Mouse (Mus musculus) layer of hippocampus, postnatal 25 days (tissue): Measurements from ENCODE around the gene Tmem141. TPM values are rescaled to one million over a fixed set of nuclear protein-coding genes. Genes with fewer than 3 reads are reported as not detected.

Experiments
- DNase-seq, 2 experiments: peaks; one replicate each; pipeline ENCODE4 v3.0.0; 2022; ENCODE audit warnings: mixed read lengths in 2 of 2, low spot score in 1 of 2; ENCODE audit errors: extremely low spot score in 1 of 2
- total RNA-seq, 2 experiments: library from RNA; stranded (reverse); gene quantifications; 2 replicates each; pipeline ENCODE4 v1.2.3; 2021

The Tmem141 gene
- total RNA-seq, 2 experiments from 2014 or later = 21.3 to 24.7 TPM

DNA sequence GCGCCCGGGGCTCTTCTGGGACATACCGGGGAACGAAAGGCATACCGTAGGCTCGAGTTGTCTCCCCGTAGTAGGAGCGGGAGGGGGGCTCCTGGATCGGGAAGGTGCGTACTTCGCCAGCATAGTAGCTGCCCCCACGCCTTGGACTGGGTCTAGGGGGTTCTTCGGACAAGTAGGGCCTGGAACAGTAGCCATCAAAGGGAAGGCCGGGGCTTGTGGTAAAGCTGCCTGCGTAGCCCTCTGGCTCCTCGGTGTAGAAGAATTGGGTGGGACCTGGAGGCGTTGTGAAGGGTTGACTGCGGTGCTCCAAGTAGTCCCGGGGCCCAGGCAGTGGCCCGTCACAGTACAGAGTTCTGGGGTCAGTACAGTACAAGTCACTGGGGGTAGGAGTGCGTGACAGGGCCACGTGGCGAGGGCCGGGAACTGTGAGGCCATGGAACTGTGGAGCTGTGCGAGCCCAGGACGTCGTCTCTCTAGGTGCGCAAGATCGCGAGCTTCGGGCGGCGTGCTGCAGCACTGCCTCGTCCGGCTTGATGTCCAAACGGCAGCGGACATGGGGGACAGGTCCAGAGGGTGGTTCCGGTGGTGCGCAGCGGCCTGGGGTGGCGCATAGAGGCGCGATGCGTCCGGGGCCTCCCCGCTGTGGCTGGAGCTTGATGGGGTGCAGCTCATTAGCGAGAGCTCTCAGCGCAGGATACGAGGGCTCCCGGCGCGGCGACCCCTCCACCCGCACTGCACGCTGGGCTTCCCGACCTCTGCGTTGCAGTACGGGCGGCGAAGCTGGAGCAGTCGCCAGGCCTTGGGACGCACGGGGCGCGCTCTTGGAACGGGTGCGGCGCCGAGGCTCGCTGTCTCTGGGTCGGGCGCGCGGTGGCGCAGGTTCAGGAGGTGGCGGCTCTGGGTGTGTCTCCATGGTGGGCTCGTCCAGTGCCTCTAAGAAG, 42.7 kb downstream of the Tmem141 start:
- DNase-seq = no peak

DNA sequence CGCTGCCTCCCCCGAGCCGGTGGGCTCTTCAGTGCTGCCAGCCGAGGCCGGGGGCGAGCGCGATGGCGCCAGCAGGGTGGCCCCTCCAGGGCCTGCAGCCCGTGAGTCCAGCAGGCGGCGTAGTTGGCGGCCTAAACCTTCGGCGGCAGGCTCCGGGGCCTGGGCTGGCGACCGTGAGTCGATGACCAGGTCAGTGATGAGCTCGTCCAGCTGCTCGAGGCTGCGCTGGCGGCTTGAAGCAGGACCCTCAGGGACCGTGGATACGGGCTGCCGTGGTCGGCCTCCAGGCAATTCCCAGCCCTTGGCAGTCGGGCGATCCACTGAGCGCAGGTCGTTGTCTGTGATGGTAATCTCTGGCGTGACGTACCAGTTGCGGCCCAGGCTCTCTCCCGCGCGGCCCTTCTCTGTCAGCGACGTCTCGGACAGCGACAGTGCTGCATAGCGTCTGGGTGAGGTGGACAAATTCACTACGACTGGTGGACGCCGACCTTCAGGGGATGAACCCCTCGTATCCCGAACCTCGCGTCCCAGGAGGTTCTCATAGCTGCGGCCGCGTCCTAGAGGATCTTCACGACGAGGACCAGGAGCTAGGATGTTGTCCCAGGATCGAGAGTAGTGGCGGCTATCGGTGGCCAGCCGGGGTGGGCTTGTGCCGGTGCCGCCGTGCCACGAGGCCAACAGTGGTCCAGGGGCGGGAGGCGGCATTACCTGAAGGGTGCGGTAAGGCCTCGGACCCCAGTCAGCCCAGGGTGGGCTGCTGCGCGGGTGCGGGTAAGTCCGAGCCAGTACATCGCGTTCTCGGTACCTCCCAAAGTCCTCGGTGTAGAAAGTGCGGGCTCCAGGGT, 43.6 kb downstream of the Tmem141 start:
- no peak for DNase-seq

DNA sequence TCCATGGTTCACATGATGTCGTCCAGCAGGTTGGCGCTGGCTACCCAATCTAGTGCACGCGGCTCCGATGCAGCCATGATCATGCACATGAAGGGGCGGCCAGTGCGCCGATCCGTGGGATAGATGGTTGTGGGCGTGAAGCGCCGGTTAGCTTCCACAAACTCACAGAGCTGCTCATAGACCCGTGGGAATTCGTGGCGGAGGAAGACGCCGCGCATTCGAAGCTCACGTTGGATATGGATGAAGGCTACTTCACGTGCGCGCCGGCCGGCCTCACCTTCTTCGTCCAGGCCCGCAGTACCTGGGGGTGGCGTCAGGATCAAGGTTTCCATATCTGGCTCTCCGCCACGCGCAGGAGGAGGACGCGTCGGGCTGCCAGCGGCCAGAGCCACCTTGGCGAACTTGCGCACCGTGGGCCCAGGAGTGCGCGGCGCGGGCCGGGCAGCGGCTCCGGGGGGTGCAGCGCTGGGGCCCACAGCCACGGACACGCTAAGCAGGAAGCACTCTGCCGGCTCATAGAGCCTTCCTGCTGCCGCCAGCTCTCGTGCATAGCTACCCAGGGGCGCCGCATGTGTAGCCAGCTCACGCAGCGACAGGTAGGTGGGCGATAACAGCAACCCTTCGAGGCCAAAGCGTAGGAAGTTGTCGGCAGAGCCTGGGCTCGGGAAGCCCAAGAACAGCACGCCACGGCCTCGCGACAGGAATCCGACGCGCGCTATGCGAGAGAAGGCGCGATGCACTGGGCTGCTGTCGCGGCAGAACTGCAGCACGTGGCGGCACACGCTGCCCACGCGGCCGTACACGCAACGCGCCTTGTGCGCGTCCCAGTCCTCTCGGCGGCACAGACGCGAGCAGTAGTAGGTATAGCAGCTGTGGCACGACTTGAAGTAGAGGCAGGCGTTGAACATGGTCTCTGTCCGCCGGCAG, 44.6 kb downstream of the Tmem141 start:
- no peak for DNase-seq

DNA sequence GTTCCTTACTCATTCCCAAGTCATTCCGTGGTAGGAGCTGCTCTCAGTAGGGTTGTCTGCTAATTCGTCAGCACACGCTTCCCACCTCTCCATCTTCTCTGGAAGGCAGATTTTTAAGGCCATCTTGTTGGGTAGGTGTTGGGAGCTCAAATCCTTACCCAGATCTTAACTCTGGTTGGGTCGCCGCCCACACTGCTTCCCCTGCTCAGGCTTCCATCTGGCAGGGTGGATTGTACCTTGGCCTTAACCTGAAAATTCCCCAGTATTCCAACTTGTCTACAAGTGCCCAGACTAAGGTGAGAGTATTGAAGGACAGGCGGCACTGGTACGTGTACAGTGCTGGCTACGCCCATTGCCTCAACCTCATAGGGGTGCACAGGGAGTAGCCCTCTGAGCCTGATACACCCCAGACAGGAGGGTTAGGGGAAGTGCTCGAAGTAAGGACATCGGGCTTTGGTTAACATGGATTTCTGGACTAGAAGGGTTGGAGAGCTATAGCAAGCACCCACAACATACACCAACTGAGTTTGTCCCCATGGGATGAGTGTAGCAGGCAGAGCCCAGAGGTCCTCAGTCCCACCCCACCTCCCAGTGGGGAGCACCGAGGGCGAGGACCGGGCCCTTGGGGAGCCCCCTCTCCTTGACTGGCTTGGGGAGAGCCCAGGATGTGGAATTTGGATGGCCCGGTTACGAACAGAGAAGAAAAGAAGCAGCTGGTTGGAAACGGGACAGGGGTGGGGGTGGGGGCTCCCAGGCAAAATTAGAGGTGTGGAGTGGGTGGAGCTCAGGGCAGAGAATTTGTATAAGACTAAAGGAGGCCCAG, 45.6 kb downstream of the Tmem141 start:
- no peak for DNase-seq

DNA sequence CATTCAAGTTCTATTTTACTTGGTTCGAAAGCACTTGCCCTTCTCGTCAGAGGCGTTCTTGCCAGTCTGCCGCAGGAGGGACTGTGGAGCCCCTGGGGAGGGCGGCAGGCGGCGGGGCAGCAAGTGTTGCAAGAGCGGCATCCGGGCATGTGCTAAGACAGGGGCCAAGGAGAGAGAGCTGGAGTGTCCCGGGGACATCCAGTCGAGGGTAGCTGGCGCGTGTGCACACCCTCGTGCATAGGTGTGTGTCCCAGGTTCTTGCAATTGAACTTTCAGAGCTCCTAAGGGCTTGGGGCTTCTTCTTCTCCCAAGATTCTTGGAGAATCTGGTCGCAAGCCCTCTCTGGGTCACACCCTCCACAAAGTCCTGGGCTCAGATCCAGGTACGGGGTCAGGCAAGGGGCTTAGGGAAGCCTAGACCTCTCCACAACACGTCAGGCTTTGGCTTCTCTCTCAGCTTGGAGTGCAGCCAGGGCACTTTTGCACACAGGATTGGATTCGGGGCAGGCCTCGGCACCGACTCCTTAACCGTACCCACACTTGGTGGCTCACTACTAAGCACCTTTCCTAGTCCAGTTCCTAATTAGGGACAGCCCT, 46.3 kb downstream of the Tmem141 start:
- DNase-seq = no peak

DNA sequence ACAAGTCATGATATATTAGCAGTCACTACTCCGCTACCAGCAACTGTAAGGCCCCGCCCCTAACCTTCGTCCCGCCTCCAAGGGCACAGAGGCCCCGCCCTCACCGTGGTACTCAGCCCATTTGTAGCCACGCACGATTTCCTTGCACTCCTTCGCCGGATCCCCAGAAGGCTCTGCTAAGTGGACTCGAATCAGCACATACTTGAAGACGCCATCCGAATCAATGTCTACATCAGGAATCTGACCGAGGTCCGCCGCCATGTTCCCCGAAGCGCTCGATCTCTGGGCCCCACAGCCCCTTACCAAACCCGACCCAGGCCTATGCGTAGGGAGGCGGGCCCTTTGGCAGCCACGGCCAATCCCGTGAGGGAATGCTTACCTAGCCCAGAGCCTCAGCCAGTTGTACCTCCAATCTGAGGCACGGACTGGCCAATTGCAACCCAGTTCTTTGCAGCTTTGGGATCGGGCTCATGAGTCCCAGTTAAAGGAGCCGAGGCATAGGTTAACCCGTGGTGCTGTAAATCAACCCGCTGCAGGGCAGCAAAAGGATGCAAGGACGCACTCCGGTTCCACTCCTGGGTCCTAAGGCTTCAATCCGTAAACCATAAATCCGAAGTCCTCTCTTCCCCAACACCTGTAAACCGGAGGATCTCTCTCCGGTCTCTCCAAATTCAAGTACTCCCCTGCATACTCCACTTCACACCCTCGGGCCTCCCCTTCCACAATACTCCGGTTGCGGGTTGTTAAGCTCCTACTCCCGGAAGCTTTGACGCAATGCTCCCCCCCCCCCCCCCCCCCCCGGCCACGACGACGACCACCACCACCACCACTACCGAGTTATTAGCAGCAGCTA, 47.0 kb downstream of the Tmem141 start, which contains the start of the genes Mamdc4 and Phpt1:
Mamdc4 (minus strand) TSS at position 267 of the 853 bp plus-strand sequence.
Phpt1 (minus strand) TSS at position 646 of the 853 bp plus-strand sequence.
- peak; percentile 87 to 96 for DNase-seq

DNA sequence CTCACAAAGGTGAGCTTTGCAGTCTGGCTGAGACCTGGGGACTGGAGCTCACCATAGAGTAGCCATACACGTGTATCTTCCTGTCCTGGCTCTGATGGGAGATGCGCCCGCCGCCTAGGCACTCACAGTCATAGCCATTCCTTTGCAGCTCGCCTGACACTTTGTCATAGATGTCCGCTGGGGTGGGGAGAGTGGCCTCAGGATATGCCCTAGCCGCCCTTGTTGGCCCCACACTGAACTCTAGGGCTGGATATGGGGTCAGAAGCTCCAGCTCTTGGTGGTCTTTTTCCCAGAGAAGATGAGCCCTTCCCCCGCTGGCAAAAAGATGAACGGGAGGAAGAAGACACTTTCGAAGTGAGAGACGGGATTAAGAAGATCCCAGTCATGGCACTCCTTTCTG, 47.7 kb downstream of the Tmem141 start:
- no peak for DNase-seq

DNA sequence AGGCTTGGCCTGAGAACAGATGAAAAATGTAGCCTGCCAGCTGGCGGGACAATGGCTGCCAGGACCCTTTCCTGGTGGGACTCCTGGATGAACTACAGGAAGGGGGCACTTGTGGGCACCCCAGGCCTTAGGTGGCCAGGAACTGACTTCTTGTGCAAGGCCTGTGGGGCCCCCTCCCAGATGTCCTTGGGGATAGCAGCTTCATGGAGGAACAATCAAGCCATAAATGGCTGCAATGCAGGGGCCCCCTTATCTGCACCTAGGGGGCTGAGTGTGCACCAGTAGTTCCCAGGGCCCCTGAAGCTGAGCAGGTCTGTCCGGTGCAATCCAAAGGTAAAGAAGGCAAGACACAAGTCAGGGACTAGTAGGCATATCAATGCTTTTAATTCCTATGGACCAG, 48.7 kb downstream of the Tmem141 start:
- DNase-seq = no peak

DNA sequence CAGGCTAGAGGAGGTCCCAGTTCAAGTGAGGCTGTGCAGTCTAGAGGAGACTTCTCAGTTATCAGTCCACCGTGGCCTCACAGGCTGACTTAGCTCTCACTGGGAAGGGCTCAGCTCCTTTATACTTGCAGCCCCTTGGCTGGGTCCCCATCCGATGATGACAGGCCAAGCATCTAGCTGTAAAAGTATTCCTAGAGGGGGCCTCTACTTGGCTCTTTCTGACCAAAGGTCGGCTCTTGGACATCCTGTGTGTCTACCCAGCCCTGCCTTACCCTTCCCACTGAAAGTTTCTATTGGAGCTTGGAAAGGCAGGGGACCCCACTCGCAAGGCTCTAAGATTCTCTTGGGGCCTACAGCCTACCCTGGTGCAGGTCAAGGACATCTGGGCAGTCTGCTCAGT, 50.6 kb downstream of the Tmem141 start:
- no peak for DNase-seq

Other genes with a start within 250 kb of the Tmem141 start
- 1 to 10 TPM; 5.8 to 6.0 TPM for gene Sapcd2, start 249.7 kb downstream of the Tmem141 start, total RNA-seq
- gene Entpd2, start 226.1 kb downstream of the Tmem141 start, total RNA-seq = 10 to 100 TPM; 15.3 to 18.0 TPM
- gene Npdc1, start 222.7 kb downstream of the Tmem141 start, total RNA-seq = 100 to 1,000 TPM; 427 to 450 TPM
- gene Fut7, start 198.7 kb downstream of the Tmem141 start, total RNA-seq = under 1 TPM; 0.12 to 0.49 TPM
- 100 to 1,000 TPM; 160 to 172 TPM for gene Abca2, start 193.3 kb downstream of the Tmem141 start, total RNA-seq
- under 1 TPM; 0.47 to 0.73 TPM for gene Clic3, start 165.2 kb downstream of the Tmem141 start, total RNA-seq
- gene Paxx, start 160.9 kb downstream of the Tmem141 start, total RNA-seq = 10 to 100 TPM; 56.6 to 58.9 TPM
- gene Ptgds, start 152.0 kb downstream of the Tmem141 start, total RNA-seq = 100 to 1,000 TPM; 329 to 404 TPM
- gene Lcn12, start 128.1 kb downstream of the Tmem141 start, total RNA-seq = not detected
- 100 to 1,000 TPM; 114 to 131 TPM for gene Fbxw5, start 121.3 kb downstream of the Tmem141 start, total RNA-seq
- gene C8g, start 120.3 kb downstream of the Tmem141 start, total RNA-seq = 1 to 10 TPM in 1 of 2 experiments, under 1 TPM in 1; 0.87 to 1.1 TPM
- gene Traf2, start 75.1 kb downstream of the Tmem141 start, total RNA-seq = 10 to 100 TPM in 1 of 2 experiments, 1 to 10 TPM in 1; 9.5 to 10.5 TPM
- 100 to 1,000 TPM; 211 to 232 TPM for gene Edf1, start 64.2 kb downstream of the Tmem141 start, total RNA-seq
- gene Mamdc4, start 47.2 kb downstream of the Tmem141 start, total RNA-seq = 1 to 10 TPM; 1.9 to 2.3 TPM
- gene Phpt1, start 46.8 kb downstream of the Tmem141 start, total RNA-seq = 10 to 100 TPM; 67.9 to 75.4 TPM
- gene Ajm1, start 40.2 kb downstream of the Tmem141 start, total RNA-seq = 100 to 1,000 TPM; 104 to 117 TPM
- gene Rabl6, start 13.5 kb downstream of the Tmem141 start, total RNA-seq = 100 to 1,000 TPM; 128 to 145 TPM
- gene Ccdc183, start 4.3 kb downstream of the Tmem141 start, total RNA-seq = not detected
- gene Fcna, start 6.0 kb upstream of the Tmem141 start, total RNA-seq = under 1 TPM; 0.44 to 0.80 TPM
- gene Lcn8, start 31.1 kb upstream of the Tmem141 start, total RNA-seq = not detected
- gene Lcn5, start 35.9 kb upstream of the Tmem141 start, total RNA-seq = not detected
- gene Lcn6, start 54.8 kb upstream of the Tmem141 start, total RNA-seq = not detected
- not detected for gene Lcn10, start 60.7 kb upstream of the Tmem141 start, total RNA-seq
- gene Obp2a, start 78.0 kb upstream of the Tmem141 start, total RNA-seq = not detected
- 100 to 1,000 TPM in 1 of 2 experiments, 10 to 100 TPM in 1; 98.1 to 104 TPM for gene Bmyc, start 84.7 kb upstream of the Tmem141 start, total RNA-seq
- gene Obp2b, start 115.0 kb upstream of the Tmem141 start, total RNA-seq = not detected
- gene Lcn3, start 143.6 kb upstream of the Tmem141 start, total RNA-seq = not detected
- gene Lcn11, start 155.0 kb upstream of the Tmem141 start, total RNA-seq = not detected
- gene Gm13539, start 160.3 kb upstream of the Tmem141 start, total RNA-seq = not detected
- gene Glt6d1, start 193.8 kb upstream of the Tmem141 start, total RNA-seq = not detected
- gene Lcn9, start 201.1 kb upstream of the Tmem141 start, total RNA-seq = not detected
- not detected for gene Sohlh1, start 225.2 kb upstream of the Tmem141 start, total RNA-seq
- gene Kcnt1, start 241.7 kb upstream of the Tmem141 start, total RNA-seq = 10 to 100 TPM; 33.6 to 37.2 TPM